Mouse (Mus musculus) layer of hippocampus, postnatal 14 days (tissue): ENCODE measurements around the gene Herpud1. TPM values are rescaled to one million over a fixed set of nuclear protein-coding genes. Genes with fewer than 3 reads are reported as not detected.

ENCODE experiments used
- DNase-seq, 2 experiments: peaks; one replicate each; pipeline ENCODE4 v3.0.0; 2021 to 2022; ENCODE audit warnings: low spot score in 2 of 2, mixed read lengths in 1 of 2
- long read RNA-seq, 2 experiments: library from polyadenylated mRNA; stranded (forward); transcript quantifications; one replicate each; pipeline ENCODE4 v2.0.0; 2021
- total RNA-seq, 2 experiments: library from RNA; stranded (reverse); gene quantifications; 2 replicates each; pipeline ENCODE4 v1.2.3; 2021

The Herpud1 gene
- 10 to 100 TPM; 43.9 to 56.6 TPM for total RNA-seq
- long read RNA-seq, experiment 1, transcript Herpud1-205 (8 exons, 1,952 nt): major isoform, 82 of 94 reads
- long read RNA-seq, experiment 1, transcript Herpud1-201 (8 exons, 1,873 nt): minor isoform, 8 of 94 reads
- long read RNA-seq, experiment 1, partial matches to known transcripts: 0 of 94 reads
- long read RNA-seq, experiment 1, other reads (novel, unspliced or antisense): 4 of 94 reads
- long read RNA-seq, experiment 2, transcript Herpud1-201 (8 exons, 1,873 nt): minor isoform, 9 of 146 reads
- long read RNA-seq, experiment 2, transcript Herpud1-205 (8 exons, 1,952 nt): major isoform, 127 of 146 reads
- long read RNA-seq, experiment 2, partial matches to known transcripts: 6 of 146 reads
- long read RNA-seq, experiment 2, other reads (novel, unspliced or antisense): 4 of 146 reads

- peak; percentile 98 to 99 for DNase-seq
Measured at GRCm38 (mm10) chr8:94386214-94387026, at the start of gene Herpud1. Gene Herpud1 (plus strand): TSS chr8:94386438.

GRCm38 (mm10) chr8:94337559-94337958 lies 48.7 kb upstream of the Herpud1 start:
- no peak for DNase-seq

GRCm38 (mm10) chr8:94340796-94341195 lies 45.4 kb upstream of the Herpud1 start:
- DNase-seq: no peak

GRCm38 (mm10) chr8:94342691-94343090 lies 43.5 kb upstream of the Herpud1 start:
- DNase-seq: no peak

- peak; percentile 80 to 92 for DNase-seq
Measured at GRCm38 (mm10) chr8:94343290-94343689, 42.9 kb upstream of the Herpud1 start.

GRCm38 (mm10) chr8:94343778-94344320 lies 42.4 kb upstream of the Herpud1 start:
- no peak for DNase-seq

- no peak for DNase-seq
Measured at GRCm38 (mm10) chr8:94345657-94346056, 40.6 kb upstream of the Herpud1 start.

GRCm38 (mm10) chr8:94346264-94346663 lies 40.0 kb upstream of the Herpud1 start:
- no peak for DNase-seq

- DNase-seq: no peak
Measured at GRCm38 (mm10) chr8:94348425-94348824, 37.8 kb upstream of the Herpud1 start.

GRCm38 (mm10) chr8:94354069-94354531 lies 32.1 kb upstream of the Herpud1 start:
- no peak for DNase-seq

GRCm38 (mm10) chr8:94354571-94354970 lies 31.7 kb upstream of the Herpud1 start:
- DNase-seq: no peak

GRCm38 (mm10) chr8:94357220-94357619 lies 29.0 kb upstream of the Herpud1 start:
- no peak for DNase-seq

- peak; percentile 66 to 85 for DNase-seq
Measured at GRCm38 (mm10) chr8:94358541-94358940, 27.7 kb upstream of the Herpud1 start.

- DNase-seq: no peak
Measured at GRCm38 (mm10) chr8:94361774-94362431, 24.3 kb upstream of the Herpud1 start.

- DNase-seq: no peak
Measured at GRCm38 (mm10) chr8:94362607-94363239, 23.5 kb upstream of the Herpud1 start.

GRCm38 (mm10) chr8:94363288-94363688 lies 22.9 kb upstream of the Herpud1 start:
- no peak for DNase-seq

GRCm38 (mm10) chr8:94363906-94364305 lies 22.3 kb upstream of the Herpud1 start:
- DNase-seq: no peak

GRCm38 (mm10) chr8:94364686-94365312 lies 21.4 kb upstream of the Herpud1 start:
- DNase-seq: no peak

GRCm38 (mm10) chr8:94365410-94365981 lies 20.7 kb upstream of the Herpud1 start:
- DNase-seq: no peak

- DNase-seq: no peak
Measured at GRCm38 (mm10) chr8:94370839-94371238, 15.4 kb upstream of the Herpud1 start.
